Mouse (Mus musculus): ENCODE measurements around the gene Ndufaf2. TPM values are rescaled to one million over a fixed set of nuclear protein-coding genes. Genes with fewer than 3 reads are reported as not detected.

Gene Ndufaf2
- polyA plus RNA-seq, 1 experiment from 2014 or later = 73.3 TPM

- no peaks in the 10 kb centered on the region for H3K9me3 ChIP-seq (ENCODE audit: control insufficient read depth, low read length)
- ATAC-seq (replicated peaks; ENCODE audit: low FRiP score, low TSS enrichment, low read depth) (no peak), DNase-seq (ENCODE audit: low spot score) (no peak)
- H3K4me2 ChIP-seq (ENCODE audit: low read length) = no peak overlapping the region
- 87% methylated on average over 6 of the region's 6 CpGs for WGBS
- no peak overlapping the region for H3K27ac ChIP-seq (ENCODE audit: low read depth)
- no peak overlapping the region for H3K4me3 ChIP-seq (ENCODE audit: low read depth, low read length)
- 0 out of 2 replicates have a peak, but pooled peaks cover 3% of the 10 kb centered on the region for H3K4me1 ChIP-seq (replicated peaks; ENCODE audit: control insufficient read depth, insufficient read depth, low read length)
- no peaks in the 10 kb centered on the region for H3K27me3 ChIP-seq (replicated peaks; ENCODE audit: control insufficient read depth, insufficient read depth, low read length)
- H3K36me3 ChIP-seq (ENCODE audit: control insufficient read depth, insufficient read depth, low read length) = no peaks in the 10 kb centered on the region
- no peak overlapping the region for H3K9ac ChIP-seq (ENCODE audit: low read length)
Observed at GRCm38 (mm10) chr13:108064331-108064730, 94.1 kb downstream of the Ndufaf2 start.

- no peak overlapping the region for H3K9ac ChIP-seq (ENCODE audit: low read length)
Observed at GRCm38 (mm10) chr13:108063374-108064134, 94.9 kb downstream of the Ndufaf2 start.

GRCm38 (mm10) chr13:108062900-108063299 is 95.5 kb downstream of the Ndufaf2 start:
- 72% methylated on average over 5 of the region's 5 CpGs for WGBS
- no peak overlapping the region for H3K9ac ChIP-seq (ENCODE audit: low read length)
- no peak for ATAC-seq (replicated peaks; ENCODE audit: low FRiP score, low TSS enrichment, low read depth)
- H3K4me2 ChIP-seq (ENCODE audit: low read length) = no peak overlapping the region
- no peaks in the 10 kb centered on the region for H3K9me3 ChIP-seq (ENCODE audit: control insufficient read depth, low read length)
- 0 out of 2 replicates have a peak, but pooled peaks cover 3% of the 10 kb centered on the region for H3K4me1 ChIP-seq (replicated peaks; ENCODE audit: control insufficient read depth, insufficient read depth, low read length)
- no peaks in the 10 kb centered on the region for H3K27me3 ChIP-seq (replicated peaks; ENCODE audit: control insufficient read depth, insufficient read depth, low read length)
- no peak for DNase-seq (ENCODE audit: low spot score)
- no peak overlapping the region for H3K27ac ChIP-seq (ENCODE audit: low read depth)
- no peaks in the 10 kb centered on the region for H3K36me3 ChIP-seq (ENCODE audit: control insufficient read depth, insufficient read depth, low read length)
- H3K4me3 ChIP-seq (ENCODE audit: low read depth, low read length) = no peak overlapping the region

More at GRCm38 (mm10) chr13:108063374-108064134, 94.9 kb downstream of the Ndufaf2 start:
- Histone ChIP-seq H3K9me3 (ENCODE audit: control insufficient read depth, low read length) (no peaks in the 10 kb centered on the region), H3K27ac (ENCODE audit: low read depth) (no peak overlapping the region), H3K4me3 (ENCODE audit: low read depth, low read length) (no peak overlapping the region), H3K27me3 (replicated peaks; ENCODE audit: control insufficient read depth, insufficient read depth, low read length) (no peaks in the 10 kb centered on the region), H3K36me3 (ENCODE audit: control insufficient read depth, insufficient read depth, low read length) (no peaks in the 10 kb centered on the region), H3K4me1 (replicated peaks; ENCODE audit: control insufficient read depth, insufficient read depth, low read length) (0 out of 2 replicates have a peak, but pooled peaks cover 3% of the 10 kb centered on the region), H3K4me2 (ENCODE audit: low read length) (no peak overlapping the region)
- no peak for DNase-seq (ENCODE audit: low spot score)
- 62% methylated on average over 11 of the region's 11 CpGs for WGBS
- ATAC-seq (replicated peaks; ENCODE audit: low FRiP score, low TSS enrichment, low read depth) = no peak

GRCm38 (mm10) chr13:108060936-108061578 is 97.4 kb downstream of the Ndufaf2 start:
- Histone ChIP-seq H3K4me2 (ENCODE audit: low read length) (no peak overlapping the region), H3K9ac (ENCODE audit: low read length) (no peak overlapping the region), H3K9me3 (ENCODE audit: control insufficient read depth, low read length) (no peaks in the 10 kb centered on the region), H3K4me1 (replicated peaks; ENCODE audit: control insufficient read depth, insufficient read depth, low read length) (0 out of 2 replicates have a peak, but pooled peaks cover 8% of the 10 kb centered on the region), H3K27ac (ENCODE audit: low read depth) (no peak overlapping the region), H3K36me3 (ENCODE audit: control insufficient read depth, insufficient read depth, low read length) (no peaks in the 10 kb centered on the region), H3K27me3 (replicated peaks; ENCODE audit: control insufficient read depth, insufficient read depth, low read length) (no peaks in the 10 kb centered on the region), H3K4me3 (ENCODE audit: low read depth, low read length) (no peak overlapping the region)
- 71% methylated on average over 8 of the region's 8 CpGs for WGBS
- ATAC-seq (replicated peaks; ENCODE audit: low FRiP score, low TSS enrichment, low read depth) (no peak), DNase-seq (ENCODE audit: low spot score) (no peak)

- Histone ChIP-seq H3K9me3 (ENCODE audit: control insufficient read depth, low read length) (no peaks in the 10 kb centered on the region), H3K27ac (ENCODE audit: low read depth) (no peak overlapping the region), H3K36me3 (ENCODE audit: control insufficient read depth, insufficient read depth, low read length) (no peaks in the 10 kb centered on the region), H3K4me3 (ENCODE audit: low read depth, low read length) (no peak overlapping the region), H3K4me1 (replicated peaks; ENCODE audit: control insufficient read depth, insufficient read depth, low read length) (0 out of 2 replicates have a peak, but pooled peaks cover 8% of the 10 kb centered on the region), H3K4me2 (ENCODE audit: low read length) (no peak overlapping the region), H3K27me3 (replicated peaks; ENCODE audit: control insufficient read depth, insufficient read depth, low read length) (no peaks in the 10 kb centered on the region), H3K9ac (ENCODE audit: low read length) (no peak overlapping the region)
- DNase-seq (ENCODE audit: low spot score) = no peak
- WGBS = 63% methylated on average over 7 of the region's 7 CpGs
- ATAC-seq (replicated peaks; ENCODE audit: low FRiP score, low TSS enrichment, low read depth) = no peak
Observed at GRCm38 (mm10) chr13:108060286-108060885, 98.0 kb downstream of the Ndufaf2 start.

- H3K9me3 ChIP-seq (ENCODE audit: control insufficient read depth, low read length) = no peaks in the 10 kb centered on the region
- peak; percentile 74 for ATAC-seq (replicated peaks; ENCODE audit: low FRiP score, low TSS enrichment, low read depth)
- H3K4me1 ChIP-seq (replicated peaks; ENCODE audit: control insufficient read depth, insufficient read depth, low read length) = 0 out of 2 replicates have a peak, but pooled peaks cover 4% of the 10 kb centered on the region
- no peaks in the 10 kb centered on the region for H3K36me3 ChIP-seq (ENCODE audit: control insufficient read depth, insufficient read depth, low read length)
- no peak overlapping the region for H3K9ac ChIP-seq (ENCODE audit: low read length)
- H3K4me3 ChIP-seq (ENCODE audit: low read depth, low read length) = no peak overlapping the region
- no peaks in the 10 kb centered on the region for H3K27me3 ChIP-seq (replicated peaks; ENCODE audit: control insufficient read depth, insufficient read depth, low read length)
- peak overlapping the region; percentile 47 for H3K27ac ChIP-seq (ENCODE audit: low read depth)
- DNase-seq (ENCODE audit: low spot score) = no peak
- no peak overlapping the region for H3K4me2 ChIP-seq (ENCODE audit: low read length)
- 21% methylated on average over 3 of the region's 3 CpGs for WGBS
Observed at GRCm38 (mm10) chr13:108056896-108057295, 101.5 kb downstream of the Ndufaf2 start.

GRCm38 (mm10) chr13:108047364-108047763 is 111.1 kb downstream of the Ndufaf2 start:
- no peak overlapping the region for H3K4me2 ChIP-seq (ENCODE audit: low read length)
- H3K4me1 ChIP-seq (replicated peaks; ENCODE audit: control insufficient read depth, insufficient read depth, low read length) = peaks cover 15% of the 10 kb centered on the region
- no peak for DNase-seq (ENCODE audit: low spot score)
- H3K27ac ChIP-seq (ENCODE audit: low read depth) = no peak overlapping the region
- H3K9ac ChIP-seq (ENCODE audit: low read length) = no peak overlapping the region
- H3K9me3 ChIP-seq (ENCODE audit: control insufficient read depth, low read length) = no peaks in the 10 kb centered on the region
- no peak overlapping the region for H3K4me3 ChIP-seq (ENCODE audit: low read depth, low read length)
- H3K27me3 ChIP-seq (replicated peaks; ENCODE audit: control insufficient read depth, insufficient read depth, low read length) = no peaks in the 10 kb centered on the region
- peaks cover 19% of the 10 kb centered on the region for H3K36me3 ChIP-seq (ENCODE audit: control insufficient read depth, insufficient read depth, low read length)
- 83% methylated on average over 6 of the region's 6 CpGs for WGBS
- no peak for ATAC-seq (replicated peaks; ENCODE audit: low FRiP score, low TSS enrichment, low read depth)

- Histone ChIP-seq H3K27me3 (replicated peaks; ENCODE audit: control insufficient read depth, insufficient read depth, low read length) (no peaks in the 10 kb centered on the region), H3K4me3 (ENCODE audit: low read depth, low read length) (no peak overlapping the region), H3K4me1 (replicated peaks; ENCODE audit: control insufficient read depth, insufficient read depth, low read length) (peaks cover 17% of the 10 kb centered on the region), H3K27ac (ENCODE audit: low read depth) (no peak overlapping the region), H3K36me3 (ENCODE audit: control insufficient read depth, insufficient read depth, low read length) (peaks cover 19% of the 10 kb centered on the region), H3K4me2 (ENCODE audit: low read length) (no peak overlapping the region), H3K9ac (ENCODE audit: low read length) (no peak overlapping the region), H3K9me3 (ENCODE audit: control insufficient read depth, low read length) (no peaks in the 10 kb centered on the region)
- ATAC-seq (replicated peaks; ENCODE audit: low FRiP score, low TSS enrichment, low read depth) (no peak), DNase-seq (ENCODE audit: low spot score) (peak; percentile 46)
- 77% methylated on average over 6 of the region's 6 CpGs for WGBS
Observed at GRCm38 (mm10) chr13:108046891-108047290, 111.5 kb downstream of the Ndufaf2 start.

All from intestine, embryonic 14.5 days (tissue).